Mouse (Mus musculus): ENCODE results near the gene Pip5k1b.

DNA sequence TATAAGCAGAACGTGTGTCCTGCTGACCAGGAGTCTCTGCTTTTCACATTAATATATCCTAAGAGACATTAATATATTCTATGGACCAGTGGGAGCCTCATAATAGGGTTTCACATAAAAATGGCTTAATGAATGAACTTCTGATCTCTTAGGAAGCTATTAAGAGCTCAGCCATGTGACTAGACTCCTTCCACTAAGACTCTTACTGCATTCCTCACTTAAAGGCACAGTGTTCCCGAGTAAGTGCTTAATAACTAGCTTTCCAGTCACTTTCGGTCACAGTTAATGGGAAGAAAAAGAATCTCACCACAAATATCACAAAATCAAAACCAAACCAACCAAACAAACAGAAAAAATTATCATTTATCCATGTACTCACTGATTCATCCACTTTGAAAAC is 87.1 kb downstream of the Pip5k1b start:
- TF ChIP-seq EP300 (IDR thresholded peaks at IDR 0.05; ENCODE audit: low read depth): no peak
- TF ChIP-seq CTCF (IDR thresholded peaks at IDR 0.05; ENCODE audit: low read depth): no peak
